Mouse (Mus musculus) cerebellum, adult 2 months (tissue): ENCODE data around the gene Dock1.

Source experiments
- CTCF ChIP-seq: fragments of 200-500 bp; IDR thresholded peaks from 2 replicates; pipeline ENCODE4 v1.5.1; 2011; ENCODE audit warnings: low read depth, mild to moderate bottlenecking, control low read depth, low read length, moderate library complexity, borderline replicate concordance; ENCODE audit not compliant: insufficient read depth
- POLR2A ChIP-seq: fragments of 200-500 bp; IDR thresholded peaks from 2 replicates; pipeline ENCODE4 v1.6.1; 2011; ENCODE audit warnings: low read length, control low read depth, borderline replicate concordance; ENCODE audit not compliant: insufficient read depth

- no peak for TF ChIP-seq CTCF
- TF ChIP-seq POLR2A = no peak
Observed at GRCm38 (mm10) chr7:134722955-134723354, 52.5 kb downstream of the Dock1 start.
